Mouse (Mus musculus) 3T3-L1 (cell line): ENCODE results near the gene Gpr160.

Experiments
- DNase-seq: peaks from one replicate; pipeline ENCODE4 v3.0.0-alpha.2; 2015; ENCODE audit warnings: low read depth, low spot score

Gene Gpr160

DNA sequence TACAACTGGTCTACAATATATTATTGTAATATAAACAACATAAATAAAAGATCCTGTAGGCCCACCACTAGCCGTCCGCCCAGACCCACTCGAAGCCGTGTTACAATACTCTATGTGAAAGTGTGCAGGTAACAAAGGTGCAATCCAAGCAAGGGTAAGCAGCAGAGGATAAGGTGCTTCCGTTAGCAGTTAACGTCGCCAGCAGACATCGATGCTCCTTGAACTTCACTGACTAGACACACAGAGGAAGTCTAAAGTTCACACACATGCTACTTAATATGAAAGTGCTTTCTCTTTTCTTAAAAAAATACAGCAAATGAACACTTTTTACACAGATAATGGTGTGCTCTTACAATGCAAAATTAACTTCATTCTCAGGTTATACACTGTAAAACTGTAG is 43.7 kb downstream of the Gpr160 start:
- no peak for DNase-seq

- no peak for DNase-seq
These were observed 48.9 kb downstream of the Gpr160 start for GRCm38 (mm10) chr3:30904658-30905057.

DNA sequence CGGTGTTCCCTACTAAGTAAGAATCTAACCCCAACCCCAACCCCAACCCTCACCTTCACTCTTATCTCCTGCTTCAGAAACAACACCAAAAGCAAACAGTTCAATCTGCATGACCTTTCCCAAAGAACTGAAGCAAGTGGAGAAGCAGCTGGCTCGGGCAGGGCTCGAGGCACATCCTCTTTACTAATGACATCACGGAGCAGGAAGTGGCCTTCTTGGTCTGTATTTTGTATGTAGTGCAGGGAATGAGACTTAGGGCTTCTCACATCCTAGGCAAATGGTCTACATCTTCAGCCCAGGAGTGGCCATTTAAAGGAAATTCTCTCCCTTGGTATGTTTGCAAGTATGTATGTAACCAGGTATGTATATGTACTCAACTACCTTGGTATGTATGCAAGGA is 61.4 kb downstream of the Gpr160 start:
- no peak for DNase-seq

- DNase-seq, result no peak
These were observed 71.9 kb downstream of the Gpr160 start for GRCm38 (mm10) chr3:30927664-30928063.

- DNase-seq, result peak; percentile 9
These were observed 74.1 kb downstream of the Gpr160 start for GRCm38 (mm10) chr3:30929828-30930227.

GRCm38 (mm10) chr3:30934384-30934783 is 78.6 kb downstream of the Gpr160 start:
- no peak for DNase-seq
